ENCODE assay signal across 18 mouse cellular contexts in the genomic region with DNA sequence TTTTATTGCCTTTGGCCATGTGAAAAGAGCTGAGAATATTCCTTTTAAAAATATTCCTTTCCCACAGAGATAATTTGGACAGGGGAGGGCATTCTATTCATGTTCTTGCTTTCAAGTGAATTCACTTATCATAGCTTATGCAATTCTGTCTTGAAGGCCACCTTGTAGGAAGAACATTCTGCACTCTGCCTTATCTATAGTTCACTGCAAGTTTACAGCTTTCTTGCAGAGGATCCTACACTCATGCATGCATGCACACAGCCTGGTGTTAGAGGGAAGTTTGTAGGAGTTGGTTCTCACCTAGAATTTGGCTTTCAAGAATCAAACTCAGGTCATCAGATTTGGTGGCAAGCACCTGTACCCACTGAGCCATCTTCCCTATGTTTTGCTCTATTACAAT.
"Had no signal": no experiment of that assay in that cellular context is flagged by ENCODE, and none has a peak within 500 bp of the region (broad histone marks: within the 10 kb centered on the region; RNA-seq: fewer than 3 reads in every experiment).

No protein-coding gene starts in this region.

- H3K4me3 ChIP-seq: midbrain, embryonic 10.5 days; midbrain, embryonic 12.5 days; myocyte; neural tube, embryonic 13.5 days; neural tube, embryonic 15.5 days had no signal

- H3K4me2 ChIP-seq: lung, embryonic 14.5 days; midbrain, embryonic 12.5 days; neural tube, embryonic 13.5 days; neural tube, embryonic 15.5 days had no signal

- H3K4me1 ChIP-seq: midbrain, embryonic 10.5 days; midbrain, embryonic 12.5 days; neural tube, embryonic 13.5 days; neural tube, embryonic 15.5 days had no signal

- H3K27me3 ChIP-seq: midbrain, embryonic 12.5 days; neural tube, embryonic 13.5 days; neural tube, embryonic 15.5 days had no signal

- H3K36me3 ChIP-seq: midbrain, embryonic 10.5 days; midbrain, embryonic 12.5 days; neural tube, embryonic 13.5 days; neural tube, embryonic 15.5 days had no signal

- DNase-seq: lung, adult 18-20 months; lung, postnatal 10 days; lung, postnatal 4 days; midbrain, embryonic 14.5 days; retina, postnatal 1 day; right cerebral cortex, adult 18-20 months; spleen, adult 18-20 months; thymus, adult 18-20 months; thymus, postnatal 14 days; thymus, postnatal 36 days had no signal

- H3K27ac ChIP-seq: liver, embryonic 14.5 days; midbrain, embryonic 10.5 days; midbrain, embryonic 12.5 days; neural tube, embryonic 13.5 days; neural tube, embryonic 15.5 days had no signal

- ATAC-seq: midbrain, embryonic 16.5 days had no signal

- H3K9ac ChIP-seq: liver, embryonic 14.5 days; lung, embryonic 14.5 days; midbrain, embryonic 12.5 days; neural tube, embryonic 13.5 days; neural tube, embryonic 15.5 days had no signal

- H3K9me3 ChIP-seq: midbrain, embryonic 10.5 days; midbrain, embryonic 12.5 days; neural tube, embryonic 13.5 days; neural tube, embryonic 15.5 days had no signal
